Mouse (Mus musculus) gastrocnemius, postnatal 36 days (tissue): Measurements from ENCODE around the gene C1qa. TPM values are rescaled to one million over a fixed set of nuclear protein-coding genes. Genes with fewer than 3 reads are reported as not detected.

Source experiments
- DNase-seq, 2 experiments: peaks; one replicate each; pipeline ENCODE4 v3.0.0; 2022
- intact Hi-C: fragments of 180-260 bp; cut with DNase I; formaldehyde crosslinking; loops from one replicate; pipeline ENCODE4 v1.15.1; 2025
- total RNA-seq, 2 experiments: library from RNA; stranded (reverse); gene quantifications; 2 replicates each; pipeline ENCODE4 v1.2.3; 2021

The C1qa gene
- total RNA-seq, 2 experiments from 2014 or later, result 8.9 to 13.5 TPM

- intact Hi-C loops, result no loop called here
- DNase-seq, result no peak
These were observed 33.7 kb downstream of the C1qa start for GRCm38 (mm10) chr4:136864751-136865470.

- intact Hi-C loops, result no loop called here
- DNase-seq, result no peak
These were observed 35.1 kb downstream of the C1qa start for GRCm38 (mm10) chr4:136863517-136863916.

- intact Hi-C loops, result no loop called here
These were observed 36.2 kb downstream of the C1qa start for GRCm38 (mm10) chr4:136862411-136862810.

GRCm38 (mm10) chr4:136861806-136862205 lies 36.8 kb downstream of the C1qa start:
- intact Hi-C loops, result no loop called here
- no peak for DNase-seq

More at GRCm38 (mm10) chr4:136862411-136862810, 36.2 kb downstream of the C1qa start:
- DNase-seq, result no peak

GRCm38 (mm10) chr4:136860022-136860421 lies 38.6 kb downstream of the C1qa start:
- intact Hi-C loops, result no loop called here

GRCm38 (mm10) chr4:136855081-136855480 lies 43.5 kb downstream of the C1qa start:
- no peak for DNase-seq
- intact Hi-C loops, result no loop called here

More at GRCm38 (mm10) chr4:136860022-136860421, 38.6 kb downstream of the C1qa start:
- no peak for DNase-seq

GRCm38 (mm10) chr4:136852989-136853388 lies 45.6 kb downstream of the C1qa start:
- intact Hi-C loops, result no loop called here

GRCm38 (mm10) chr4:136852119-136852518 lies 46.5 kb downstream of the C1qa start:
- intact Hi-C loops, result no loop called here
- no peak for DNase-seq

More at GRCm38 (mm10) chr4:136852989-136853388, 45.6 kb downstream of the C1qa start:
- DNase-seq, result no peak

- intact Hi-C loops, result no loop called here
- no peak for DNase-seq
These were observed 50.0 kb downstream of the C1qa start for GRCm38 (mm10) chr4:136848565-136848964.

GRCm38 (mm10) chr4:136847166-136847565 lies 51.4 kb downstream of the C1qa start:
- intact Hi-C loops, result no loop called here
- no peak for DNase-seq

Other genes starting within 250 kb of the C1qa start
- gene Ephb2, start 62.8 kb downstream of the C1qa start, total RNA-seq, result under 1 TPM; 0.87 to 0.94 TPM
- 10 to 100 TPM in 1 of 2 experiments, 1 to 10 TPM in 1; 9.9 to 13.7 TPM for gene C1qb, start 12.6 kb downstream of the C1qa start, total RNA-seq
- gene C1qc, start 5.7 kb downstream of the C1qa start, total RNA-seq, result 10 to 100 TPM in 1 of 2 experiments, 1 to 10 TPM in 1; 7.8 to 12.1 TPM
- gene Epha8, start 58.0 kb upstream of the C1qa start, total RNA-seq, result not detected
- 1 to 10 TPM; 6.5 to 7.3 TPM for gene Zbtb40, start 150.0 kb upstream of the C1qa start, total RNA-seq